Mouse (Mus musculus) myocyte (in vitro differentiated cells): ENCODE results near the gene Mtx1.

Experiments used
- MYOG ChIP-seq, 3 experiments: IDR thresholded peaks; one replicate each; pipeline ENCODE4 v1.6.1; 2011; ENCODE audit warnings: control low read depth in 2 of 3, low read depth in 2 of 3, mild to moderate bottlenecking in 2 of 3; ENCODE audit not compliant: insufficient read length in 2 of 3, control insufficient read depth in 1 of 3, insufficient read depth in 1 of 3
- POLR2A ChIP-seq: IDR thresholded peaks from one replicate; pipeline ENCODE4 v1.6.1; 2011; ENCODE audit warnings: low read depth, mild to moderate bottlenecking, control low read depth, moderate library complexity; ENCODE audit not compliant: insufficient read length
- POLR2AphosphoS2 ChIP-seq: IDR thresholded peaks from one replicate; pipeline ENCODE4 v1.6.1; 2011; ENCODE audit warnings: low read depth, control low read depth; ENCODE audit not compliant: insufficient read length
- REST ChIP-seq: IDR thresholded peaks from one replicate; pipeline ENCODE4 v1.6.1; 2011; ENCODE audit warnings: mild to moderate bottlenecking, control low read depth, moderate library complexity; ENCODE audit not compliant: insufficient read depth, insufficient read length
- TCF12 ChIP-seq: IDR thresholded peaks from one replicate; pipeline ENCODE4 v1.6.1; 2011; ENCODE audit warnings: mild to moderate bottlenecking, control low read depth; ENCODE audit not compliant: poor library complexity, insufficient read depth, severe bottlenecking
- TCF3 ChIP-seq: IDR thresholded peaks from one replicate; pipeline ENCODE4 v1.6.1; 2011; ENCODE audit warnings: low read depth, control low read depth; ENCODE audit not compliant: insufficient read length
- USF1 ChIP-seq: IDR thresholded peaks from one replicate; pipeline ENCODE4 v1.6.1; 2011; ENCODE audit warnings: low read depth, mild to moderate bottlenecking, control low read depth, moderate library complexity

DNA sequence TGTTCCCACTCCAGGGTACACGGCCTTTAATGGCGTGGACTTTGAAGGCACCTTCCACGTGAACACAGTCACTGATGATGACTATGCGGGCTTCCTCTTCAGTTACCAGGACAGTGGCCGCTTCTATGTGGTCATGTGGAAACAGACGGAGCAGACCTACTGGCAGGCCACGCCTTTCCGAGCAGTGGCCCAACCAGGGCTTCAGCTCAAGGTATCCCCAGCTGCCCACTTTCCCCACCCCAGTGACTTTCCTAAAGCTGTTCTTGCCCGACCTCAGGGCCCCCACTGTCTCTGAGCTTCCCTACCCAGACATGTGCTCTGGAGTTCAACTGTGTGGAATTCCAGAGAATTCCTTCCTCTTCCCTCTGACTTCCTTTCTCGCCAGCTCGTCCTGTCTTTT lies 2.1 kb downstream of the Mtx1 start:
- no peak for TF ChIP-seq POLR2AphosphoS2
- TF ChIP-seq POLR2A, result no peak
- TF ChIP-seq TCF12, result no peak
- no peak for TF ChIP-seq USF1
- TF ChIP-seq REST, result no peak
- TF ChIP-seq TCF3, result no peak
- no peak for TF ChIP-seq MYOG (IDR thresholded peaks at IDR 0.05; ENCODE audit: control insufficient read depth in 1 of 3, insufficient read depth in 1 of 3, insufficient read length in 2 of 3, low read depth in 2 of 3)
